Mouse (Mus musculus) liver, embryonic 11.5 days (tissue): Measurements from ENCODE around the gene Unc119. TPM values are rescaled to one million over a fixed set of nuclear protein-coding genes. Genes with fewer than 3 reads are reported as not detected.

Experiments
- ATAC-seq: fragments of 200-750 bp; cut with Nextera tagmentation; replicated peaks from 2 replicates; pipeline ENCODE4 v1.8.0; 2017; ENCODE audit warnings: moderate number of reproducible peaks, mild to moderate bottlenecking, moderate TSS enrichment, moderate library complexity; ENCODE audit not compliant: low FRiP score
- DNase-seq: peaks from one replicate; pipeline ENCODE4 v3.0.0-alpha.2; 2017; ENCODE audit warnings: low spot score
- H3K27ac ChIP-seq: fragments of 300-500 bp; sonication (generic); 2 replicates; pipeline ENCODE4 v1.5.1; 2014; ENCODE audit warnings: mild to moderate bottlenecking, low read depth, low read length, control low read depth
- H3K27me3 ChIP-seq: fragments of 300-500 bp; sonication (generic); replicated peaks from 2 replicates; pipeline ENCODE4 v1.6.1; 2014; ENCODE audit warnings: low read length, mixed read lengths; ENCODE audit not compliant: control insufficient read depth, insufficient read depth
- H3K36me3 ChIP-seq: fragments of 300-500 bp; sonication (generic); 2 replicates; pipeline ENCODE4 v1.6.1; 2014; ENCODE audit warnings: mild to moderate bottlenecking, low read length, moderate library complexity, mixed read lengths; ENCODE audit not compliant: control insufficient read depth, insufficient read depth
- H3K4me1 ChIP-seq: fragments of 300-500 bp; sonication (generic); replicated peaks from 2 replicates; pipeline ENCODE4 v1.6.1; 2014; ENCODE audit warnings: low read length, mixed read lengths; ENCODE audit not compliant: control insufficient read depth, insufficient read depth
- H3K4me2 ChIP-seq: fragments of 300-500 bp; sonication (generic); 2 replicates; pipeline ENCODE4 v1.6.1; 2014; ENCODE audit warnings: mild to moderate bottlenecking, control low read depth, moderate library complexity
- H3K4me3 ChIP-seq: fragments of 300-500 bp; sonication (generic); 2 replicates; pipeline ENCODE4 v1.5.1; 2014; ENCODE audit warnings: low read depth, low read length, control low read depth
- H3K9ac ChIP-seq: fragments of 300-500 bp; sonication (generic); 2 replicates; pipeline ENCODE4 v1.6.1; 2014; ENCODE audit warnings: low read depth, low read length, control low read depth
- H3K9me3 ChIP-seq: fragments of 300-500 bp; sonication (generic); 2 replicates; pipeline ENCODE4 v1.6.1; 2016; ENCODE audit warnings: low read length, inconsistent platforms, mixed read lengths; ENCODE audit not compliant: control insufficient read depth
- WGBS: fragments of 180-500 bp; shearing (Covaris S2); extraction: QIAGEN DNeasy Blood & Tissue Kit; methylation state at CpG from one replicate; pipeline ENCODE4 v1.1.7; 2014; 5-methylcytosine and 5-hydroxymethylcytosine counted together
- polyA plus RNA-seq: library from polyadenylated mRNA; unstranded; fragments of >200 nt; fragmentation: Nextera tagmentation; extraction: Ambion mirVana; gene quantifications from 2 replicates; pipeline ENCODE4 v1.2.1, GENCODE M21; 2014

The Unc119 gene
- polyA plus RNA-seq, 1 experiment from 2014 or later: 68.9 TPM

GRCm38 (mm10) chr11:78377549-78378159, 34.4 kb downstream of the Unc119 start:
- H3K4me1 ChIP-seq: peaks cover under 1% of the 10 kb centered on the region; the same call in 1 of the 2 replicates
- no peak for ATAC-seq
- 48% methylated on average over 12 of the region's 12 CpGs for WGBS

DNA sequence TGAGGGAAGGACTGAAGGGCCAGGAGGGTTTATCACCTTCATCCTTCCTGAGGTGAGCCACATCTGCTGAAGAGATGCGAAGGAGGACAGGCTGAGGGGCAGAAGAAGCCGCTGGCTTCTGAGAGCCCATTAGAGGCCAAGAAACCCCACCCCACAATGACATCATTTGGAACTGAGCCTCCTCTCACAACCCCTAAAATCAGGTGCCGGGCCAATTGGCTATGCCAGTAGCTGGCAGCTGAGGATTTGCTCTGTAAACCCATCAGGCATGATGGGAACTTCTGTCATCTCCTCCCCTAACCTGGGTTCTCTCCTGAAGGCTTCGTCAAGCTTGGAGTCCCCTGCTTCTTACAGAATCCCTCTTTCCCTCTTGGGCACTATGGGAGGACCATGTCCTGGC, 37.1 kb downstream of the Unc119 start:
- H3K4me3 ChIP-seq: no peak overlapping the region
- no peaks in the 10 kb centered on the region for H3K36me3 ChIP-seq
- no peak for DNase-seq
- ATAC-seq: no peak
- WGBS: 76% methylated on average over 4 of the region's 4 CpGs
- no peaks in the 10 kb centered on the region for H3K27me3 ChIP-seq
- no peak overlapping the region for H3K4me2 ChIP-seq
- H3K4me1 ChIP-seq: no peaks in the 10 kb centered on the region
- H3K9ac ChIP-seq: no peak overlapping the region
- no peaks in the 10 kb centered on the region for H3K9me3 ChIP-seq
- H3K27ac ChIP-seq: no peak overlapping the region

More at GRCm38 (mm10) chr11:78377549-78378159, 34.4 kb downstream of the Unc119 start:
- no peak for DNase-seq
- no peak overlapping the region for H3K27ac ChIP-seq
- no peaks in the 10 kb centered on the region for H3K9me3 ChIP-seq
- no peak overlapping the region for H3K4me2 ChIP-seq
- no peaks in the 10 kb centered on the region for H3K27me3 ChIP-seq
- no peak overlapping the region for H3K9ac ChIP-seq
- no peaks in the 10 kb centered on the region for H3K36me3 ChIP-seq
- no peak overlapping the region for H3K4me3 ChIP-seq

DNA sequence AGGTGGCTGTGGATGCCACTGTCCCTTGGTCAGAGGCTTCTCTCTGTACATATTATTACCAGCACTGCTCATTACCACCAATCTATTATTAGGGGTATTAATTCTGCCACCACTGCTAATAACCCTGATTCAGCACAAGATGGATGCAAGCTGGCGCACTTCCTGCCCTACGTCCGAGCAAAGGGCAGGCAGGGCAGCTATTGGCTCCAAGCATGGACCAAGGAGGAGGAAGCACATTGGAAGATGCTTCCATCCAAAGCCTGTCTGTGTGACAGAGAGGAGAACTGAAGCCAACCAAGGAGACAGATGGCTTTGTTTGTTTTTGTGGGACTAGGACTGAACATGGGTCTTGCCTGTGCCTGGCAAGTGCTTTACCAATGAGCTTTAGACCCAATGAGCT, 37.7 kb downstream of the Unc119 start:
- no peak overlapping the region for H3K4me3 ChIP-seq
- H3K27me3 ChIP-seq: no peaks in the 10 kb centered on the region
- ATAC-seq: no peak
- H3K9ac ChIP-seq: no peak overlapping the region
- no peaks in the 10 kb centered on the region for H3K9me3 ChIP-seq
- no peak overlapping the region for H3K4me2 ChIP-seq
- H3K27ac ChIP-seq: no peak overlapping the region
- DNase-seq: no peak
- WGBS: 75% methylated on average over 3 of the region's 3 CpGs
- no peaks in the 10 kb centered on the region for H3K36me3 ChIP-seq
- no peaks in the 10 kb centered on the region for H3K4me1 ChIP-seq

GRCm38 (mm10) chr11:78382286-78382685, 39.0 kb downstream of the Unc119 start:
- H3K36me3 ChIP-seq: no peaks in the 10 kb centered on the region
- no peaks in the 10 kb centered on the region for H3K4me1 ChIP-seq
- DNase-seq: no peak
- no peak overlapping the region for H3K4me3 ChIP-seq
- H3K27me3 ChIP-seq: no peaks in the 10 kb centered on the region
- no peaks in the 10 kb centered on the region for H3K9me3 ChIP-seq
- no peak overlapping the region for H3K9ac ChIP-seq
- H3K27ac ChIP-seq: no peak overlapping the region
- no peak for ATAC-seq
- H3K4me2 ChIP-seq: no peak overlapping the region
- 76% methylated on average over 7 of the region's 7 CpGs for WGBS

DNA sequence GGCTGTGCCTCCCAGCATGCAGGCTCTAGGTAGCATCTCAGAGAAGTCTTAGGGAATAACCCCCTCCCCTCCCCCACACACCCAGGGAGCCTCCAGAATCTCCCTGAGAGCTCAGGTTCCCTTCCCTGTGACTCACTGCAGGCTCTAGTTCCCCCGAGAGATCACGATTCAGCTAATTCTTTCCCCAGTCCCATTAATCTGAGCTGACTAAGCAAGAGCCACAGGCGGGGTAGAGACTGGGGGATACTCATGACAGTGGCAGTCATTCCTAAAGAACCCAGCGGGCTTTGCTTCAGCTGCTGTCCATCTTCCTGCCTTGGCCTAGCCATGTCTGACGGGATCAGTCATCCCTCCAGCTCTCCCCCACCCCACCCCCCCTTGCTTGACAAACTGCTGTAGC, 39.4 kb downstream of the Unc119 start:
- Histone ChIP-seq H3K9me3 (no peaks in the 10 kb centered on the region), H3K27me3 (no peaks in the 10 kb centered on the region), H3K36me3 (no peaks in the 10 kb centered on the region), H3K4me3 (no peak overlapping the region), H3K9ac (no peak overlapping the region), H3K4me2 (no peak overlapping the region), H3K4me1 (no peaks in the 10 kb centered on the region), H3K27ac (no peak overlapping the region)
- no peak for DNase-seq
- WGBS: 47% methylated on average over 5 of the region's 5 CpGs
- no peak for ATAC-seq

- WGBS: 81% methylated on average over 10 of the region's 10 CpGs
- H3K27me3 ChIP-seq: no peaks in the 10 kb centered on the region
- no peak for ATAC-seq
Observed at GRCm38 (mm10) chr11:78385776-78386175, 42.5 kb downstream of the Unc119 start.

GRCm38 (mm10) chr11:78386508-78387043, 43.3 kb downstream of the Unc119 start, which contains the start of gene Foxn1:
TSS of gene Foxn1 (minus strand) at chr11:78386558.
- no peak for ATAC-seq
- no peak for DNase-seq
- 78% methylated on average over 14 of the region's 14 CpGs for WGBS
- Histone ChIP-seq H3K4me1 (no peaks in the 10 kb centered on the region), H3K27ac (no peak within 1 kb of the TSS), H3K9ac (no peak within 1 kb of the TSS), H3K27me3 (no peaks in the 10 kb centered on the region), H3K9me3 (no peaks in the 10 kb centered on the region), H3K4me2 (no peak within 1 kb of the TSS), H3K36me3 (no peaks in the 10 kb centered on the region), H3K4me3 (no peak within 1 kb of the TSS)

More at GRCm38 (mm10) chr11:78385776-78386175, 42.5 kb downstream of the Unc119 start:
- Histone ChIP-seq H3K4me3 (no peak overlapping the region), H3K27ac (no peak overlapping the region), H3K9me3 (no peaks in the 10 kb centered on the region), H3K4me2 (no peak overlapping the region), H3K36me3 (no peaks in the 10 kb centered on the region), H3K4me1 (no peaks in the 10 kb centered on the region), H3K9ac (no peak overlapping the region)
- no peak for DNase-seq

DNA sequence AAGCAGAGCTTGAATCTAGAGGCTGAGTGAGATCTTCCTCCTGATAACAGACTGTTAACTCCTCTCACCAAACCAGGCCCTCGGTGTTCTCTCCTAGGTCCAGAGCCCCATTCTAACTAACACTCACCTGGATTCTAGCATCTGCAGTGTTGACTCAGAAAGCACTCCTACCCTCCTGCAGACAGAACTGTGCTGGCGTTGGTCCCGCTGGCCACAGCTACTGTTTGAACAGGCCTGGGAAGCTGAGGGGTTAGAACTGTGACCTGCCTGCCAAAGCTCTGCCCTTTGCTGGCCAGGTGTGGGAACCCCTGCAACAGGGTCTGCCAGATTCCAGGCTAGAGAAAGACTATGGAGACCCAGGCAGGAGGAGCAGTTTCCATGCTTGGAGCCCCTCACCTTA, 49.4 kb downstream of the Unc119 start:
- Histone ChIP-seq H3K9me3 (no peaks in the 10 kb centered on the region), H3K4me2 (no peak overlapping the region), H3K27me3 (no peaks in the 10 kb centered on the region), H3K36me3 (no peaks in the 10 kb centered on the region), H3K4me3 (no peak overlapping the region), H3K27ac (no peak overlapping the region), H3K9ac (no peak overlapping the region), H3K4me1 (no peaks in the 10 kb centered on the region; the same call in 1 of the 2 replicates)
- DNase-seq (no peak), ATAC-seq (no peak)
- WGBS: 60% methylated on average over 3 of the region's 3 CpGs

- Histone ChIP-seq H3K27ac (no peak overlapping the region), H3K4me2 (peak overlapping the region; percentile 48), H3K27me3 (no peaks in the 10 kb centered on the region), H3K9me3 (no peaks in the 10 kb centered on the region), H3K9ac (no peak overlapping the region), H3K4me3 (no peak overlapping the region), H3K4me1 (no peaks in the 10 kb centered on the region; the same call in none of the 2 replicates), H3K36me3 (no peaks in the 10 kb centered on the region)
- ATAC-seq (no peak), DNase-seq (no peak)
- WGBS: 48% methylated on average over 11 of the region's 11 CpGs
Observed at GRCm38 (mm10) chr11:78396950-78397349, 53.7 kb downstream of the Unc119 start.
